Mouse (Mus musculus) skeletal muscle tissue, adult 2 months (tissue): ENCODE results near the gene Pcsk5.

Experiments used
- DNase-seq: peaks from one replicate; pipeline ENCODE4 v3.0.0-alpha.2; 2012; ENCODE audit warnings: low read depth, low spot score

Pcsk5 gene

GRCm38 (mm10) chr19:17837471-17837859, at the start of gene Pcsk5:
Gene Pcsk5 (minus strand): TSS chr19:17837632.
- DNase-seq: peak; percentile 66

- no peak for DNase-seq
Measured at GRCm38 (mm10) chr19:17875804-17876203, 38.4 kb upstream of the Pcsk5 start.

- DNase-seq: no peak
Measured at GRCm38 (mm10) chr19:17874388-17874787, 37.0 kb upstream of the Pcsk5 start.

- DNase-seq: no peak
Measured at GRCm38 (mm10) chr19:17873755-17874154, 36.3 kb upstream of the Pcsk5 start.

GRCm38 (mm10) chr19:17866317-17866891, 29.0 kb upstream of the Pcsk5 start:
- no peak for DNase-seq

- no peak for DNase-seq
Measured at GRCm38 (mm10) chr19:17860351-17861014, 23.1 kb upstream of the Pcsk5 start.

- DNase-seq: no peak
Measured at GRCm38 (mm10) chr19:17856741-17857140, 19.3 kb upstream of the Pcsk5 start.

GRCm38 (mm10) chr19:17848417-17848816, 11.0 kb upstream of the Pcsk5 start:
- no peak for DNase-seq

- DNase-seq: no peak
Measured at GRCm38 (mm10) chr19:17845967-17846366, 8.5 kb upstream of the Pcsk5 start.

GRCm38 (mm10) chr19:17841586-17841985, 4.2 kb upstream of the Pcsk5 start:
- no peak for DNase-seq

GRCm38 (mm10) chr19:17839856-17840255, 2.4 kb upstream of the Pcsk5 start:
- no peak for DNase-seq

GRCm38 (mm10) chr19:17836566-17837470, 614 bp downstream of the Pcsk5 start:
- no peak for DNase-seq

- DNase-seq: peak; percentile 11
Measured at GRCm38 (mm10) chr19:17835681-17836565, 1.5 kb downstream of the Pcsk5 start.

- no peak for DNase-seq
Measured at GRCm38 (mm10) chr19:17834894-17835293, 2.5 kb downstream of the Pcsk5 start.

GRCm38 (mm10) chr19:17831376-17831775, 6.1 kb downstream of the Pcsk5 start:
- DNase-seq: peak; percentile 21

- no peak for DNase-seq
Measured at GRCm38 (mm10) chr19:17828414-17828813, 9.0 kb downstream of the Pcsk5 start.

GRCm38 (mm10) chr19:17826694-17827093, 10.7 kb downstream of the Pcsk5 start:
- no peak for DNase-seq

GRCm38 (mm10) chr19:17820046-17820445, 17.4 kb downstream of the Pcsk5 start:
- no peak for DNase-seq

GRCm38 (mm10) chr19:17819081-17819480, 18.4 kb downstream of the Pcsk5 start:
- no peak for DNase-seq

- no peak for DNase-seq
Measured at GRCm38 (mm10) chr19:17815062-17815461, 22.4 kb downstream of the Pcsk5 start.

- no peak for DNase-seq
Measured at GRCm38 (mm10) chr19:17813449-17813990, 23.9 kb downstream of the Pcsk5 start.
